Mouse (Mus musculus): ENCODE measurements around the gene Nploc4. TPM values are rescaled to one million over a fixed set of nuclear protein-coding genes. Genes with fewer than 3 reads are reported as not detected.
"Not testable (repeated sequence)": the region's sequence is repeated elsewhere in the genome, so short reads cannot be mapped to it uniquely, and the experiment has no call there.

Nploc4 gene
- polyA plus RNA-seq, 1 experiment: 8.8 TPM

GRCm38 (mm10) chr11:120422651-120423568, 14.6 kb downstream of the Nploc4 start:
- Histone ChIP-seq H3K4me1 (ENCODE audit: control insufficient read depth) (peaks cover 6% of the 10 kb centered on the region), H3K36me3 (ENCODE audit: control insufficient read depth) (peaks cover 96% of the 10 kb centered on the region), H3K9me3 (ENCODE audit: control insufficient read depth, low read length) (no peaks in the 10 kb centered on the region), H3K4me3 (replicated peaks) (no peak overlapping the region), H3K27me3 (ENCODE audit: control insufficient read depth) (no peaks in the 10 kb centered on the region)
- TF ChIP-seq GATA1 (IDR thresholded peaks at IDR 0.05; ENCODE audit: low read length): no peak
- TF ChIP-seq TAL1 (IDR thresholded peaks at IDR 0.05; ENCODE audit: low read length): no peak

GRCm38 (mm10) chr11:120418592-120418991, 18.9 kb downstream of the Nploc4 start:
- TF ChIP-seq GATA1 (IDR thresholded peaks at IDR 0.05; ENCODE audit: low read length): no peak
- no peak for TF ChIP-seq TAL1 (IDR thresholded peaks at IDR 0.05; ENCODE audit: low read length)
- H3K4me3 ChIP-seq (replicated peaks): no peak overlapping the region
- no peaks in the 10 kb centered on the region; the same call in 1 of the 2 replicates for H3K4me1 ChIP-seq (ENCODE audit: control insufficient read depth)
- H3K27me3 ChIP-seq (ENCODE audit: control insufficient read depth): no peaks in the 10 kb centered on the region
- H3K36me3 ChIP-seq (ENCODE audit: control insufficient read depth): peaks cover 97% of the 10 kb centered on the region
- H3K9me3 ChIP-seq (ENCODE audit: control insufficient read depth, low read length): no peaks in the 10 kb centered on the region

DNA sequence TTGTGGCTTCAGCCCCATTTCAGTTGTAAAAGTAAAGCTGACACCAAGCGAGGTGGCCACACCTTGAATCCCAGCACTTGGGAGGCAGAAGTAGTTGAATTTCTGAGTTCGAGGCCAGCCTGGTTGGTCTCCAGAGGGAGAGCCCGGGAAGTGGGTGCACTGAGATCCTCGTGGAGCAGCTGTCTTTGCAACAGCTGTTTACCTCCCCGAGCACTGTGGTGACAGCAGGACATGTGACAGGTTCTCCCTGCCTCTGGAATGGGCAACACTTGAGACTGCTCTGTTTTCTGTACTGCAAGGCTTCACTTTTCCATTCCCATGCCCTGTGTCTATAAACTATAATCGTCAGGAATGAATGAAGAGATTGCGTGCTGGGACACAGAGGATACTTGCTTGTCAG, 19.7 kb downstream of the Nploc4 start:
- peaks cover 97% of the 10 kb centered on the region for H3K36me3 ChIP-seq (ENCODE audit: control insufficient read depth)
- TF ChIP-seq TAL1 (IDR thresholded peaks at IDR 0.05; ENCODE audit: low read length) (no peak), GATA1 (IDR thresholded peaks at IDR 0.05; ENCODE audit: low read length) (no peak)
- H3K4me3 ChIP-seq (replicated peaks): no peak overlapping the region
- no peaks in the 10 kb centered on the region; the same call in 1 of the 2 replicates for H3K4me1 ChIP-seq (ENCODE audit: control insufficient read depth)
- H3K27me3 ChIP-seq (ENCODE audit: control insufficient read depth): no peaks in the 10 kb centered on the region
- H3K9me3 ChIP-seq (ENCODE audit: control insufficient read depth, low read length): no peaks in the 10 kb centered on the region

DNA sequence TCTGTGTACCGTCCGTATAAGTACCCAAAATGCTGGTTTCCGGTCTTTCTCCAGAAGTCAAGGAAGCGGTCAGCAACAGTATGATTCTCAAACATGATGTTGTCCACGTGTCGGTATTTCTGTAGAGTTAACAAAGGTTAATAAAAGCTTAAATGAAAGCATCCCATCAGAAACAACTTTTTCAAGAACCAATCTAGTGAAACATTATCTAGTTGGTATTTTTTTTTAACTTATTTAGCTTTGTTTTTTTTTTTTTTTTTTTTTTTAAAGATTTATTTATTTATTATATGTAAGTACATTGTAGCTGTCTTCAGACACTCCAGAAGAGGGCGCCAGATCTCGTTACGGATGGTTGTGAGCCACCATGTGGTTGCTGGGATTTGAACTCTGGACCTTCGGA, 23.9 kb downstream of the Nploc4 start:
- H3K4me1 ChIP-seq (ENCODE audit: control insufficient read depth); H3K4me3 ChIP-seq (replicated peaks); H3K9me3 ChIP-seq (ENCODE audit: control insufficient read depth, low read length); H3K27me3 ChIP-seq (ENCODE audit: control insufficient read depth): not testable (repeated sequence)
- H3K36me3 ChIP-seq (ENCODE audit: control insufficient read depth): peaks cover 98% of the 10 kb centered on the region

DNA sequence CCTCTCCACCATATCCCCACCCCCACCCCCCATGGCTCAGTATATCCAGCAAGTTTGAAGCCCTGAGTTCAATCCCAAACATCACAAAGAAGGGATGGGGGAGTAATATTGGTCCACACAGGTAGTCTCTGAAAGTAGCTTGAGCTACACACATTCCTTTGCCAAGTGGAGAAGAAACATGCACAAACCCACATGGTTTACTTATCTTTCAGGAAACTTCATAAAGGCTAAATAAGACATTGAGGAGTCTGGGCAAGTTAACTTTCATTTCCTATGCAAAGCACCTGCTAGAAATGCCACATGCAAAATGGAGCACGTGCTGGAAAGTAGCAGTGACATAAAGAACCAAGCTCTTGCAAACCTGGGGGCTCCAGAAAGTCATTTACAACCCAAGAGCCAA, 31.1 kb downstream of the Nploc4 start:
- Histone ChIP-seq H3K4me1 (ENCODE audit: control insufficient read depth) (peaks cover 33% of the 10 kb centered on the region), H3K27me3 (ENCODE audit: control insufficient read depth) (no peaks in the 10 kb centered on the region), H3K9me3 (ENCODE audit: control insufficient read depth, low read length) (no peaks in the 10 kb centered on the region), H3K4me3 (replicated peaks) (no peak overlapping the region), H3K36me3 (ENCODE audit: control insufficient read depth) (peaks cover 100% of the 10 kb centered on the region)
- TF ChIP-seq GATA1 (IDR thresholded peaks at IDR 0.05; ENCODE audit: low read length): no peak
- no peak for TF ChIP-seq TAL1 (IDR thresholded peaks at IDR 0.05; ENCODE audit: low read length)

- no peaks in the 10 kb centered on the region for H3K9me3 ChIP-seq (ENCODE audit: control insufficient read depth, low read length)
- H3K4me1 ChIP-seq (ENCODE audit: control insufficient read depth): peaks cover 35% of the 10 kb centered on the region
- H3K27me3 ChIP-seq (ENCODE audit: control insufficient read depth): no peaks in the 10 kb centered on the region
- TF ChIP-seq GATA1 (IDR thresholded peaks at IDR 0.05; ENCODE audit: low read length) (no peak), TAL1 (IDR thresholded peaks at IDR 0.05; ENCODE audit: low read length) (peak; percentile 54)
- H3K4me3 ChIP-seq (replicated peaks): no peak overlapping the region
- H3K36me3 ChIP-seq (ENCODE audit: control insufficient read depth): peaks cover 100% of the 10 kb centered on the region
These were observed 31.6 kb downstream of the Nploc4 start for GRCm38 (mm10) chr11:120405867-120406266.

- H3K4me3 ChIP-seq (replicated peaks): no peak overlapping the region
- H3K9me3 ChIP-seq (ENCODE audit: control insufficient read depth, low read length): no peaks in the 10 kb centered on the region
- TF ChIP-seq TAL1 (IDR thresholded peaks at IDR 0.05; ENCODE audit: low read length): no peak
- TF ChIP-seq GATA1 (IDR thresholded peaks at IDR 0.05; ENCODE audit: low read length): no peak
- peaks cover 100% of the 10 kb centered on the region for H3K36me3 ChIP-seq (ENCODE audit: control insufficient read depth)
- H3K27me3 ChIP-seq (ENCODE audit: control insufficient read depth): no peaks in the 10 kb centered on the region
- peaks cover 45% of the 10 kb centered on the region for H3K4me1 ChIP-seq (ENCODE audit: control insufficient read depth)
These were observed 32.7 kb downstream of the Nploc4 start for GRCm38 (mm10) chr11:120404814-120405213.

GRCm38 (mm10) chr11:120399319-120399718, 38.2 kb downstream of the Nploc4 start:
- Histone ChIP-seq H3K27me3 (ENCODE audit: control insufficient read depth) (no peaks in the 10 kb centered on the region), H3K4me3 (replicated peaks) (no peak overlapping the region), H3K36me3 (ENCODE audit: control insufficient read depth) (peaks cover 98% of the 10 kb centered on the region), H3K4me1 (ENCODE audit: control insufficient read depth) (peaks cover 28% of the 10 kb centered on the region), H3K9me3 (ENCODE audit: control insufficient read depth, low read length) (no peaks in the 10 kb centered on the region)
- no peak for TF ChIP-seq TAL1 (IDR thresholded peaks at IDR 0.05; ENCODE audit: low read length)
- TF ChIP-seq GATA1 (IDR thresholded peaks at IDR 0.05; ENCODE audit: low read length): no peak

DNA sequence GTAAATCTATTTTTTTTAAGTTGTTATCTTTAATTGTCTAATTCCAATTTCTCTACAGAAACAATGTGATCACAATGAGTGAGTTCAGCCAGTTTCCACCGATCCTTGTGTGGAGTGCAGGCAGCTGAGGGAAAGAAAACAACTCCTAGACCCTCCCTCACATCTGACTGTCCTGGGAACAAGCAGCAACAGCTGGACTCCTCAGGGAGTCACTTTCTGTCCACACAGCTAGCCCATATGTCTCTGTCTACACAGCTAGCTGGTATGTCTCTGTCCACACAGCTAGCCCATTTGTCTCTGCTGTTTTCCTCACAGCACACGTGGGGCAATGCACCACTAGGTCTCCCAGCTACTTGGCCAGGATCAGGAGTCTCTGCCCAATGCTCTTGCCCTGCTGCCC, 39.9 kb downstream of the Nploc4 start:
- Histone ChIP-seq H3K27me3 (ENCODE audit: control insufficient read depth) (no peaks in the 10 kb centered on the region), H3K4me3 (replicated peaks) (no peak overlapping the region), H3K4me1 (ENCODE audit: control insufficient read depth) (peaks cover 28% of the 10 kb centered on the region), H3K36me3 (ENCODE audit: control insufficient read depth) (peaks cover 98% of the 10 kb centered on the region), H3K9me3 (ENCODE audit: control insufficient read depth, low read length) (no peaks in the 10 kb centered on the region)
- TF ChIP-seq GATA1 (IDR thresholded peaks at IDR 0.05; ENCODE audit: low read length) (no peak), TAL1 (IDR thresholded peaks at IDR 0.05; ENCODE audit: low read length) (no peak)
